Mouse (Mus musculus) heart, postnatal 10 days (tissue): ENCODE results near the gene Dip2b. TPM values are rescaled to one million over a fixed set of nuclear protein-coding genes. Genes with fewer than 3 reads are reported as not detected.

ENCODE experiments used
- DNase-seq, 2 experiments: peaks; one replicate each; pipeline ENCODE4 v3.0.0; 2021
- intact Hi-C: fragments of 180-260 bp; cut with DNase I; formaldehyde crosslinking; loops from one replicate; pipeline ENCODE4 v1.15.1; 2025
- total RNA-seq, 2 experiments: library from RNA; stranded (reverse); gene quantifications; 2 replicates each; pipeline ENCODE4 v1.2.3; 2021

The Dip2b gene
- total RNA-seq, 2 experiments from 2014 or later, result 32.3 to 34.3 TPM

DNA sequence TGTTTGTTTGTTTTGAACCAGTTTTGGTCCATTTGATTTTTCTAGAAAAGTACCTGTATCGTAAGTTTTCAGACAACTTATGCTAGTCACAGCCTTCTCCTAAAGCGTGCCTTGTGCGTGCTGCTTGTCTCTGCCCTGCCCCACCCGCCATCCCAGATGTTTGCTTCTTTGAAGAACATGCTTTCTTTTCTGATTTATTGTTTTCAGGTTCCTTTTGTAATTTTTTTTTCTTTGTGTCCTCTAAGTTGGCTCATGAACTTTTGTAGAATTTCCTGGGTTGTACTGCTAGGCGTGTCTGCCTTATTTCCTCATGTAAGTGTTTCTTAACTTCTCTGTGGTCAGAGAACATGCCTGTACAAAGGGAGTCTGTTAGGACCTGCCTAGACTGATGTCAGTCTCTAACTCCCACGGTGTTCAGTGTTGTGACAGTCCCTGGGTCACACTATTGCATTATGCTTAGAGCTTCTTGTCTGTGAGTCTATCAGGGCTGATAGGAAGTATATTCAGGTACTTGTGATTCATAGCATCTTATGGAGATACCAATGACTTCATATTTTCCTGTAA, 80.8 kb downstream of the Dip2b start:
- intact Hi-C loops, result no loop called here
- no peak for DNase-seq

DNA sequence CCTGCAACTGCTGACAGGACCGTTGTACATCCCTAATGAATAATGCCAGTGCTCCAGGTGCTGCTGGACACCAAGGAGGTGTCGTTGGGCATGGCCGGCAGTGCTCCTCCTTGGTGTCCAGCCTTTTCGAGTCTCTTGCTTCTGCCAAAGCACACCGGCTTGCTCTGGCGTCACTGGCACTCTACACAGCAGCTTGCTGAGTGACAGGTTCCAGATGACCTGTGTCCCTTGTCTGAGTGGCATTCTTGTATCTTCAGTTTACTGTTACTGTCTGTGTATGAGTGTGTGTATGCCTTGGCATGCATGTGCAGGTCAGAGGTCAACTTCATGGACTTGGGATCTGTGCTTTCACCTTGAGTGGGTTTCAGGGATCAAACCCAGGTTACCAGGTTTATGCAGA, 83.0 kb downstream of the Dip2b start:
- intact Hi-C loops, result no loop called here
- peak; percentile 64 to 72 for DNase-seq

DNA sequence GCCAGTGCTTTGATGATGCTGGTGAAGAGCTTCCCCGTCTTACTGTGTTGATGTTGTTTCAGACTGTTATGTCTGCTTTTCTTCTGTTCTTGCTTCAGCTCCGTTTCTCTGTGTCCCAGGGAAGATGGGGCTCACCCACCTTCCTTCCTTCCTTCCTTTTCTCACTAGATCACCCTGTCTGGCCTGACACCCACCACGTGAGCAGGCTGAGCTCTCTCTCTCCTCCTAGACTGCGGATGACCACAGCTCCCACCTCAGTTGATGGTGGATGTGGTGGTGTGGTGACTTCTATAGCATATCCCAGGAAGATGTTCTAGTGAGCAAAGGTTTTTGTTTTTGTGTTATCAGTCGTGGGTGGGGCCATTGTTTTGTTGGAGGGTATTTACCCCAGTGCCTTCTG, 85.4 kb downstream of the Dip2b start:
- intact Hi-C loops, result no loop called here
- no peak for DNase-seq

DNA sequence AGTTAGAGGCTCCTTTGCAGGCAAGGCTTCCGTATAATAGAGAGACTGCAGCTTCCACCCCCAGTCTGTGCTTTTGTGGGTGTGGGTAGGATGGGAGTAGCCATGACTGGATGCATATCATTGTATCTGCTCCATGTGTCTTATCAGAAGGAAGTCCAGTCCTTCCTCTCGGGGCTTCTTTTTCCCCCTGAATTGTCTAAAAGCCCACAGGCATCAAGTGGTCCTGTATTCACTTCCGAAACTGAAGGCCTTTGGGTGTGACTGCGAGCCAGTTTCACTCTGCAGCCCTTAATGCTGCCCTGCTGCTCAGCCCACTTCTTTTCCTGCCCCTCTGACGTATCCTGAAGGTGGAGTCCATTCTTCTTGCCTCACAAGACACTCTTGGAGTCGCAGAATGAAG, 86.8 kb downstream of the Dip2b start:
- intact Hi-C loops, result loop anchor here (5.0 kb wide), 1 partner anchor 48 kb away; no protein-coding TSS in a partner anchor
- DNase-seq, result peak; percentile 27 to 28

DNA sequence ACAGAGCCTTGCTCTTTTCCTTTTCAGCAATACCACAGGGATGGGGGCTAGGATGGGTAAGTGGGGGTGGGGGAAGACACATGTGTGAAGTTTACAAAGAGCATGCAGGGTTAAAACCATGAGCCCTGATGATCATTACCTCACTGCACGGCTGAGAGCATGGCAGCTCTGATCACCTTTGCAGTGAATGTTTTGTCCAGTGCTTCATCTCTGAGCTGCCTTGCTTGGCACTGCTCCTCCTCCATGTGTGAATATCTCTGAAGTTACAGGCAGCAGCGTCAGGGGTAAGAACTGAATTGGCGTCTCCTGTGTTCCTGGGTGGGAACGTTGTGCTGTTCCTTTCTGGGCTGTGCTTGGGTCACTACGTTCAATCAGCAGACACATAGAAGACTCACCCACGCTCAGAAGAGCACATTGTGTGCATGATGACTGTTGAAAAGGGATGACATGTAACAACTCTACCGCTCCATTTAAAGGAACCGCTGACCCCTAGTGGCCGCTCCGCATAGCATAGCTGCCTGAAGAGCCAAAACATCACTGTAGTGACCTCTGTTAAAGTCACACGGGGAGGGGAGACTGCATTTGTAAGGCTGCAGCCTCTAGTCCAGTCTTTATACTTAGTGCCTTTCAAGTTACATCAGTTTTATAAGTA, 88.1 kb downstream of the Dip2b start:
- intact Hi-C loops, result loop anchor here (1.0 to 5.0 kb wide), 2 partner anchors 49 to 88 kb away; partner anchors contain the start of gene Dip2b
- peak; percentile 92 to 93 for DNase-seq

DNA sequence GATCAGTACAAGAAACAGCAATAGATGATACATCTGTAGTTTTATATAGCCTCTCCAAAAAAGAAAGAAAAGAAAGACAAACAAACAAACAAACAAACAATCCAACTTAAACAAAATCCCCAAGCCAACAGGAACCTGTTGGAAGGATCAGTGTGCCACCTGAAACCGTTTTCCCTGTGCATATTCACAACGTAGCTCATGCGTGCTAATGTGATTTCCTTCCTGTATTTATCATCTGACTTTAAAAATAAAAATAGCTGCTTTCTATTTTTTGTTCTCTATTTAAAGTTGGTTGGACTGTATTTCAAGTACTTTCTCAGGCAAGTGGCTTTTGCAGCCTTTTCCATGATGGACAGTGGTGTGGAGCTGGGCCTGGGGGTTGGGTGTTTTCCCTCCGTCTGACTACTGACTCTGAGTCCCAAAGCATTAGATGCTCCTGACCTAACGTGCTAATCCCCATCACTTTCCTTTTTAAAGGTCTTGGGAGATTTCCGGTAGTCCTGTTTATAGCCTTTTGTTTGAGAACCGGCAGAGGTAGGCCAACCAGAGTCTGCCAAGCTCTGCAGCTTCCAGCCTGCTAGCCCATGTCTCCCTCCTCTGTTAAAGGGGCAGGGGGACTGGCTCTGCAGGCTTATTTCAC, 90.8 kb downstream of the Dip2b start:
- DNase-seq, result peak in 1 of 2 experiments; percentile 32
- intact Hi-C loops, result loop anchor here (5.0 kb wide), 1 partner anchor 52 kb away; no protein-coding TSS in a partner anchor

DNA sequence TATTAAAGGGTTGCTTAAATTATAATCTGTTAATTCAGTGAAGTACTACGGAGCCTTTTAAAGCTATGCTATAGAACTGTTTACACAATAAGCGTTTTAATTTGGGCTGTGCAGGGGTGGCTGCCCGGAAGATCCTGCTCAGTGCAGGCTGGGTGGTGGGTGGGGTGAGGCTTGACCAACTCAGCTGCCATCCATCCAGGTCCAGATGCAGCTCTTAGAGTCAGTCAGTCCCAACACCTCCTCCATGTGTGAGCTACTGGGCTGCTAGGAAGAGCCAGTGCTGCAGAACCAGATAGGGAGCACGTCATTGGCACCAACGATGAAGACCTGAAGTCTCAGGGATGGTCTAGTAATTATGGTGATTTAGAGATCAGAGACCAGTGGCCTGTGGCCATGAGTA, 101.2 kb downstream of the Dip2b start:
- no peak for DNase-seq
- intact Hi-C loops, result no loop called here

DNA sequence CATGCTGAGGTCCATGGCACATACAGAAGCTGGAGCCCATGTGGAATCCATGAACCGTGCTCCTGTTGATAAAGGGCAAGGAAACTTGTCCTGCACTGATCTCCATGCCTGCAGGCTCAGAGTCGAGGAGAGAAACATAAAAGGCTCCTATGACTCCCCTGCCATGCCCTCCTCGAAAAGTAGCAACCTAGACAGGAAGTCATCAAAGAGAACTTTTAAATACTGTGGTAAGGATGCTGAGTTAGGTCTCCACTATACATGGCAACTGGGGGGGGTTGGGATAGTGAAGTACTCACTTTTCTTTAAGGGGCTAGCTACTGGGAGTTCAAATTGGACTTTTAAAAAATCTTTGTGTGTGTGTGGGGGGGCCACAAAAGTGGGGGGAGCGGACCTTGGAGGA, 102.0 kb downstream of the Dip2b start:
- DNase-seq, result no peak
- intact Hi-C loops, result no loop called here

DNA sequence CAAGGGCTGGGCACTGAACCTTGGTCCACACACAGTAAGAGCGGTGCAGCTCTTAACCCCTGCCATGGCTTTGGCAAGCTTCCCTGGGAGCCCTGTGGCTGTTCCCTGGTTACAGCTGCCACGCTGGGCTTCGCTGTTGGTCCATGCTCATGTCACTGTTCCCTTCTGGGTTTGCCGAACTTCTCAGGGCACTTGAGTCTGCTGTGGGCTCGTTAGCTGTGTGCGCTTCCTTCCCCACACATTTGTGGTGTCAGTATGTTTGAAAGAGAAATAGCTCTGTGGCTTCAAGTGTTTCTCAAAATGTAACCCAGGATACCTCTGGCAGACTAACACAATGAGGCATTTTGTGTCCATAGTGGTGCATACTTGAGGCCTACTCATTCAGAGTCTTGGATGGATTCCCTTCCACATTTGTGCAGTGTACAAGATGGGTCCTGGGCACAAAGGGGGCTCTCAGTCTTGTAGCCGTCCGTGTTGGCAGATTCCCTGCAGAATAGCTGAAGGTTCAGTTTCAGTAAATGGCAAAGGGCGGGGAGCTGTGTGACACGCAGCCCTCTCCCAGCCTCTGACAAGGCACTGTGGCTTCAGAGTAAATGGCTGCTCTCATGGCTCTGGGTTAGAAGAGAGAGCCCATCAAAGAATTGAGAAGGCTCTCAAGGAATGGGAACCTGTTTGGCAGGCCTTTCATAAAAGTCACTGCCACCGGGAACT, 104.8 kb downstream of the Dip2b start:
- DNase-seq, result no peak
- intact Hi-C loops, result no loop called here

DNA sequence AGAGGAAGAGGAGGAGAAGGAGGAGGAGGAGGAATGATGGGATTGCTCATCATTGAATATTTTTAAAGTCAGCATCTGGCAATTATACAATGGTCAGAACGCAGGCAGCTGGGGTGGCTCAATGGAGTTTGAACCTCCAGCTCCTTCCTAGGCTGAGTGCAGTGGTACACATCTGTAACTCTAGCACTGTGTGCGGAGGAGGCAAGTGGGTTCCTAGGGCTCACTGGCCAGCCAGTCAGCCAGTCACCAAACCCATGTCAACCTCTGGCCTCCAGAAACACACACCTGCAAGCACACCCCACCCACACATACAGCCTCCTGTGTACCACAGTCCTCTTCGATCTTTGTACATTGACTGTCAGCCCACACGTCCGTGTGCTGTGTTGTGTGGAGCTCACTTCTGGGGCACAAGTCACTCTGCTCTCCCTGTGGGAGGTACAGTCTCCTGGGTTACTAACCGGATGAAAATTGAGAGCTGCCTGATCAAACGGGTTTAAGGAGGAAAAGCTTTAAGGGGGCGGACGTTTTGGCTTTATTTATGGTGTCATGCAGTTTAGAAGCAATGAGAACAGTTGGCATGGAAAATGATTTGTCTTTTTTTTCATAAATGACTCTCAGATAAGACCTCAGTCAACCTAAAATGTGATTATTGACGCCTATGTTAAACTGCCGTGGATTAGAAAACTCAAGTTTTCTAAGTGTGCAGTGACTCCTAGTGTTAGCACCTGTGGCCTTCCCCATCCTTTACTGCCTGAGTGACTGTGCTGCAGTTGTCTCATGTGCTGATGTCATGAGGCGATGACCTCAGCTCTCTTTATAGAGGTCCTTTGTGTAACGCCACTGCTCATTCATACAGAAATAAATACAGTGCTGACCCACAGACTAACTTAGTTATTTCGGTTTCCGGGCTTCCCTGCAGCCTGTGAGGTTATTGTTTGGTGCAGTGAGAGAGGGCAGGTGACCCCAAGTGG, 106.7 kb downstream of the Dip2b start:
- intact Hi-C loops, result no loop called here
- no peak for DNase-seq

DNA sequence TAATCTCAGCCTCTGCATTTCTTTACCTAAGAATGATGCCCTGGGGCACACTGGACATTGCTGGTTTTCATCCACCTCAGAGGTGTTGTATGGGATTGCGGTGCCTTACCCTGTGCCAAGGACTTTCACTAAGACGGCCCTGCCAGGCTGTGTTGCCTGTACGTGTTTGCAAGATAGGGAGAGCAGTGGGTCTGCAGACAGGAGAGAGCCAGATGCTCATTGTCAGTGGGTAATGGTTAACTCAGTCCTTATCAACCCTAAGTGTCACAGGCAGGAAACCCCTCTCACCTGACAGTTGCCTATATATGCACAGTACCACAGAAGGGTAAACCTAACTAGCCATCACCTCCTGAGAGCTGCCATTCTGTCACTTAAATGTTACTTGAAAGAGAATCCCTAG, 107.5 kb downstream of the Dip2b start:
- DNase-seq, result no peak
- intact Hi-C loops, result no loop called here

DNA sequence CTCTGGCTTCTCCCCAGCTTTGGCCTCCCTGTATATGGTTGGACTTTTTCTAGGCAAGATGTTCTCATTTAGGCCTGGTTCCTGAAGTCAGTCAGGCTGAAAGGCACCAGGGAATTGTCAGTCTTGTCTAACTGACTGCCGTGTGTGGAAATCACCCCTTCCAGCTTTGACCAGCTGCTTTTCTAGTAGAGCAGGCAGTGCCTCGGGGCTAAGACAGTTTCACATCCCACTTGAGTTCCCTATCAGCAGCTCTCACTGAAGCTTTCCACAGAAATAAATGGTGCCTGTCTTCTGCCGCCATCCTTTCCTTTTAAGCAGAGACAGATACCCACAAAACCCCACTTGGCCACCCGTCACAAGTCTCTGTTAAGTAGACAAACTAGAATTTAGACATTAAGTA, 112.1 kb downstream of the Dip2b start:
- DNase-seq, result no peak
- intact Hi-C loops, result no loop called here

DNA sequence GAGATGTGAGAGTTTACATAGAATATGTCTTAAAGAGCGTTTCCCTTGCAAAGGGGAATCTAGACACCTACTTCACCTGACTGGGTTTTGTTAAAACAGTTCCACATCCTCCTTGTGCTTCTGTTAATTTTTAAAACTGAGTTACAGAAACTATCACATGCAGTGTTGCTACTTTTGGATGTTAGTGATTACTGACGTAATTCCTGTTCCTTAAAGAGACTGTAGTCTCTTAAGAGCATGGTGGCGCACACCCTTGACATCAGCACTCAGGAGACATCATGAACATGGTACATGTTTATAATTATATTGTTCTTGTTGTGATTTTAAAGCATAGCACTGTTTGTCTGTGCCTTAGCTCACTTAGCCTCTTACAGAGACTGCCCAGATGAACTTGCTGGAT, 113.9 kb downstream of the Dip2b start:
- intact Hi-C loops, result no loop called here
- DNase-seq, result no peak

DNA sequence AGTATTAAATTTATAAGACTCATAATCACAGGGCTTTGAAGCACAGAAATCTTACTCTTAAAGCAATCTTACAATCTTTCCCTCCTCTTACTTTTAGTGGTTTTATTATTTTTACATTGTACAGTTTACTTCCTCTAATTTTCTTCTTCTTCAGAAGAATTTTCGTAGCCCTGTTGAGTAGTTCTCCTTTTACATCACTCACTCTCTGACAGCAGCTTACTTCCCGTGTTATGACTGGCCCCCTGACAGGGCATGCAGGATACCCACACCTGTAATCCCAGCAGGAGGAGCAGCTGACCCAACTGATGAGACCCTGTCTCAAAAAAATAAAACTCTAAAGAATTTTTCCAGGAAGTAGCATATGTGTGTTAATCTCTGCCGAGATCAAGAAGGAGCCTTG, 114.6 kb downstream of the Dip2b start:
- DNase-seq, result no peak
- intact Hi-C loops, result no loop called here

DNA sequence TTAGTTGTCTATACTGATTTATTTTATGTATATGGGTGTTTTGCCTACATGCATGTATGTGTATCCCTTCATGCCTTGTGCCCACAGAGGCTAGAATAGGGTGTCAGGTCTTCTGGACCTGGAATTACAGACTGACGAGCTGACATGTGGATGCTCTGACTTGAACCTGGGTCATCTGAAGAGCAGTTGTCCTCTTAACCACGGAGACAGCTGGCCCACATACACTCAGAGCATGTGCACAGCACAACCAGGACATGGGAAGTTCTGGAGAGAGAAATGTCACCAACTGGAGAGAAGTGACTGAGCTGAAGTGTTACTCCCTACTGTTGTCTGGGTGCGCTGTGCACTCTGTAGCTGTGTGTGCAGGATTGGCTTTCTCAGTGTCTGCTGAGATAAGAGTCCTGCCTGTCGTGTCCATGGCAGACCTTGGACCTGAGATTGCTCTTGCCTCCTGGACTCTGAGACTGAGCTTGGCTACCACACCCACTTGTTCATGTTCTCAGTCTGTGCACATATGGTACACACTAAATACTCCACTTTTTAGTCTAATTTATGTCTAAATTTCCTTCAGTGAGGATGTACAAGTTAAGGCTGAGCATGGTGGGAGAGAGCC, 117.7 kb downstream of the Dip2b start:
- intact Hi-C loops, result no loop called here

DNA sequence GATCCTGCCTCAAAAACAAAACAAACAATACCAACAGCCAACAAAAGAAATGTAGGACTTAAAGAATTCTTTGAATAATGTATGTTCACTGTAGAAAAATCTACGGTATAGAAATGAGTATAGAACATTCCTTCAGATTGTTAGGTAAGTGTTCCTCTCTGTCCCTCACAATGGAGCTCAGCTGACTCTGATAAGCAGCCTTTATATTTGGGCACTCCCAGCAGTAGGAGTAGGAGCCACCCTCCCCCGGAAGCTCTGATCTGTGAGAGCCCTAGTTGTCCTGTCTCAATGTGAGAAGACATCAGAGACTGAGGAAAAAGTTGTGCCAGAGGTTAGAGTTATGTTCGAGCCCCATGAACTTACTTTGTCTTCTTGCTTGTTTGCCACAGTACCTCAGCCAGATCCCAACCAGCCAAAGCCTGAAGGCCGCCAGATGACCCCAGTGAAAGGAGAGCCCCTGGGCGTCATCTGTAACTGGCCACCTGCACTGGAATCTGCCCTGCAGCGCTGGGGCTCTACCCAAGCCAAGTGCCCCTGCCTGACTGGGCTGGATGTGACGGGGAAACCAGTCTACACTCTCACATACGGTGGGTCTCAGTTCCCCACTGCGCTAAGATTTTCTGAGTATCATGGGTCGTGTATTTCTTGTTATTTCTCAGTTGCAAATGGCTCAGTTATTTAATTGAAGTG, 118.5 kb downstream of the Dip2b start:
- intact Hi-C loops, result no loop called here
- DNase-seq, result peak in 1 of 2 experiments; percentile 6

More for the DNA sequence above, 117.7 kb downstream of the Dip2b start:
- no peak for DNase-seq

DNA sequence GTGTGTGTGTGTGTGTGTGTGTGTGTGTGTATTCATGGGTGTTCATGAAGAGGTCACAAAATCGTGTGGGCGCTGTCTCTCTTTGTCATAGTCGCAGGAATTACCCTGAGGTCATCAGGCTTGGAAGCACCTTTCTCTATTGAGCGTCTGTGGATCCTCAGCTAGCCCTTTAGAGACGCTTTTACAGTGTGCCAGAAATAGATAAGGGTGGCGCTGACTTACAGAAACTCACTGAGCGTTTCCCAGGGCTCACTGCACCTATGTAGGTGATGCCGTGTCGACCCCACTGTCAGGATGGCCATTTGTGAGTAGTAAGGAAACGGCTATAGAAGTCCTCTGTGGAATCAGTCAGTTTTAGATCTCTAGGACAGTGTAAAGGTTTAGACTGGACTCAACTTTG, 120.5 kb downstream of the Dip2b start:
- no peak for DNase-seq
- intact Hi-C loops, result no loop called here

DNA sequence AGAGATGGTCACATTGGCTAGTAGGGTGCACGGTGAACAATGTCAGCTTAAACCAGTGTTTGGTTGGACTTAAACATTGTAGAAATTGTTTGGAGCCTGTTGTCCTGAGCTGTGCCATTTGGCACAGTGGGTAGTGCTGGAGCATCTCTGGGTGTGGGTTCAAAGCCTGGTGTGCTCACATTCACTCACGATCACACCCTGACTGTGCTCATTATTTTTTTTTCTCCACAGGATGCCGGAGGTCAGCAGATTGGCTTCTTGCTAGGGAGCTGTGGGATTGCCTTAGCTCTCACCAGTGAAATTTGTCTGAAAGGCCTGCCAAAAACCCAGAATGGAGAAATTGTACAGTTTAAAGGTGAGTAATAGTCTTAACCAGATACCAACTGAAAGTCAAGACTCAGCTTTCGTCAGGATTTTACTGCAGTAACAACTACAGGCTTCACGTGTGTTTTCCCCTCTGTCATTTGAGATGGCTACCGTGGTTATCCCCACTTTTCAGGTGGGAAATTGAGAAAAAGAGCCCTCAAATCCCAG, 123.3 kb downstream of the Dip2b start:
- intact Hi-C loops, result no loop called here
- no peak for DNase-seq
